Mouse (Mus musculus) embryonic facial prominence, embryonic 13.5 days (tissue): ENCODE data around the gene Tubb2b. TPM values are rescaled to one million over a fixed set of nuclear protein-coding genes. Genes with fewer than 3 reads are reported as not detected.

Source experiments
- ATAC-seq: fragments of 200-750 bp; cut with Nextera tagmentation; 2 replicates; pipeline ENCODE4 v1.8.0; 2017; ENCODE audit warnings: low read depth; ENCODE audit not compliant: insufficient number of reproducible peaks, insufficient read depth, low FRiP score, low TSS enrichment
- H3K27ac ChIP-seq: fragments of 300-500 bp; sonication (generic); 2 replicates; pipeline ENCODE4 v1.5.1; 2015; ENCODE audit warnings: moderate library complexity, mild to moderate bottlenecking, inconsistent platforms
- H3K27me3 ChIP-seq: fragments of 300-500 bp; sonication (generic); 2 replicates; pipeline ENCODE4 v1.6.1; 2015; ENCODE audit warnings: mild to moderate bottlenecking, inconsistent platforms
- H3K36me3 ChIP-seq: fragments of 300-500 bp; sonication (generic); 2 replicates; pipeline ENCODE4 v1.6.1; 2015; ENCODE audit warnings: mild to moderate bottlenecking, inconsistent platforms
- H3K4me1 ChIP-seq: fragments of 300-500 bp; sonication (generic); 2 replicates; pipeline ENCODE4 v1.6.1; 2015; ENCODE audit warnings: inconsistent platforms
- H3K4me2 ChIP-seq: fragments of 300-500 bp; sonication (generic); 2 replicates; pipeline ENCODE4 v1.6.1; 2015; ENCODE audit warnings: moderate library complexity, mild to moderate bottlenecking, inconsistent platforms
- H3K4me3 ChIP-seq: fragments of 300-500 bp; sonication (generic); 2 replicates; pipeline ENCODE4 v1.5.1; 2015; ENCODE audit warnings: mild to moderate bottlenecking, inconsistent platforms
- H3K9ac ChIP-seq: fragments of 300-500 bp; sonication (generic); 2 replicates; pipeline ENCODE4 v1.6.1; 2015; ENCODE audit warnings: mild to moderate bottlenecking, inconsistent platforms
- H3K9me3 ChIP-seq: fragments of 300-500 bp; sonication (generic); 2 replicates; pipeline ENCODE4 v1.6.1; 2016; ENCODE audit warnings: inconsistent platforms
- WGBS: fragments of 180-500 bp; shearing (Covaris S2); methylation state at CpG from one replicate; pipeline ENCODE4 v1.1.7; 2015; ENCODE audit warnings: mixed read lengths; 5-methylcytosine and 5-hydroxymethylcytosine counted together
- polyA plus RNA-seq: library from polyadenylated mRNA; unstranded; fragments of >200 nt; fragmentation: Nextera tagmentation; extraction: Ambion mirVana; gene quantifications from 2 replicates; pipeline ENCODE4 v1.2.1, GENCODE M21; 2015

Gene Tubb2b
- polyA plus RNA-seq, 1 experiment from 2014 or later = 46.3 TPM

GRCm38 (mm10) chr13:34118816-34119215 is 11.4 kb downstream of the Tubb2b start:
- H3K9ac ChIP-seq = no peak overlapping the region
- no peak overlapping the region for H3K4me3 ChIP-seq
- H3K36me3 ChIP-seq = no peaks in the 10 kb centered on the region
- peaks cover 4% of the 10 kb centered on the region; the same call in 1 of the 2 replicates for H3K4me1 ChIP-seq
- no peaks in the 10 kb centered on the region for H3K9me3 ChIP-seq
- no peak for ATAC-seq
- H3K4me2 ChIP-seq = no peak overlapping the region
- H3K27ac ChIP-seq = no peak overlapping the region
- whole genome bisulfite sequencing = 73% methylated on average over 4 of the region's 4 CpGs
- no peaks in the 10 kb centered on the region for H3K27me3 ChIP-seq

DNA sequence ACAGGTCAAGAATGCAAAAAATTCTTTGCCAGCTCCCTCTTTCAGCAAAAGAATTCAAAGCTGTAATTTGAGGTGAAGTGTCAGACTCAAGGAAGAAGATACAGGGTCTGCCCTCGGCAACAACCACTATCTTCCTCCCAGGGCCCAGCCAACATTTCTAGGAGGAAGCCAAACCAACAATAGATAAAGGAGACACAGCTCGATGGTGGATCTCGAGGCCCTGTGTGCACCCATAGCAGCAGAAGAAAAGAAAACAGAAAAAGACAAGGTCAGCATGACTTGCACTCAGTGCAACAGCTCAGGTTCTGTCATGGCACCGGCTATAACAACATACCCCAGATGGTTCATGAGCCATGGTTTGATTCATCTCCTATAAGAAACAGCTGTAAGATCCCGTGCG is 13.8 kb downstream of the Tubb2b start:
- no peak for ATAC-seq
- Histone ChIP-seq H3K27ac (no peak overlapping the region), H3K36me3 (no peaks in the 10 kb centered on the region), H3K4me2 (no peak overlapping the region), H3K4me1 (peaks cover 4% of the 10 kb centered on the region; the same call in 1 of the 2 replicates), H3K9ac (no peak overlapping the region), H3K4me3 (no peak overlapping the region), H3K27me3 (no peaks in the 10 kb centered on the region), H3K9me3 (no peaks in the 10 kb centered on the region)
- 66% methylated on average over 6 of the region's 6 CpGs for WGBS

- Histone ChIP-seq H3K36me3 (no peaks in the 10 kb centered on the region), H3K4me3 (no peak overlapping the region), H3K4me1 (peaks cover 4% of the 10 kb centered on the region; the same call in 1 of the 2 replicates), H3K9ac (no peak overlapping the region), H3K27ac (no peak overlapping the region), H3K9me3 (no peaks in the 10 kb centered on the region), H3K27me3 (no peaks in the 10 kb centered on the region), H3K4me2 (no peak overlapping the region)
- no peak for ATAC-seq
- 63% methylated on average over 4 of the region's 4 CpGs for WGBS
Measured at GRCm38 (mm10) chr13:34114654-34115053, 15.6 kb downstream of the Tubb2b start.

DNA sequence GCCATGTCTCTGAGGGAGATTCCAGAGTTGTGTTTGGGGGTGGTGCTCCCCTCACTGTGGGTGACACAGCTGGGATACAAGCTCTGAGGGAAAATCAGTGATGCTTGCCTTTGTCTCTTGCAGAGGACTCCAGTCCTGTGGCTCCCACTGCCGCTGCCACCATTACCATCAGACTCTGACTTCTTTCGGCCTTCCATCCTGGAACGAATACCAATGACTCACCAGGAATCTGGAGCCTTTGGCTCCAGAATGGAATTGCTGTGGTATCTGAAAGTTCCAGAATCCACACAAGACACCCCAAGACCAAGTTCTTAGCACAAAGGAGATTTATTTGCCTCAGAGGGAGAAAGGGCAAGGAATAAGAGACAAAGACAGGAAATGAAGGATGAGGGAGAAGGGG is 17.2 kb downstream of the Tubb2b start:
- no peak for ATAC-seq
- Histone ChIP-seq H3K27me3 (no peaks in the 10 kb centered on the region), H3K4me1 (peaks cover 4% of the 10 kb centered on the region; the same call in 1 of the 2 replicates), H3K9ac (no peak overlapping the region), H3K9me3 (no peaks in the 10 kb centered on the region), H3K36me3 (no peaks in the 10 kb centered on the region), H3K27ac (no peak overlapping the region), H3K4me2 (no peak overlapping the region), H3K4me3 (no peak overlapping the region)
- 90% methylated on average over 3 of the region's 3 CpGs for WGBS

- Histone ChIP-seq H3K27me3 (no peaks in the 10 kb centered on the region), H3K4me3 (no peak overlapping the region), H3K4me2 (no peak overlapping the region), H3K36me3 (no peaks in the 10 kb centered on the region), H3K9ac (no peak overlapping the region), H3K27ac (no peak overlapping the region), H3K4me1 (peaks cover 4% of the 10 kb centered on the region; the same call in 1 of the 2 replicates), H3K9me3 (no peaks in the 10 kb centered on the region)
- 81% methylated on average over 5 of the region's 5 CpGs for WGBS
- no peak for ATAC-seq
Measured at GRCm38 (mm10) chr13:34112369-34113081, 17.7 kb downstream of the Tubb2b start.

GRCm38 (mm10) chr13:34111878-34112277 is 18.4 kb downstream of the Tubb2b start:
- H3K27ac ChIP-seq = no peak overlapping the region
- WGBS = 82% methylated on average over 3 of the region's 3 CpGs
- ATAC-seq = no peak
- H3K36me3 ChIP-seq = no peaks in the 10 kb centered on the region
- no peak overlapping the region for H3K4me3 ChIP-seq
- H3K9ac ChIP-seq = no peak overlapping the region
- peaks cover 4% of the 10 kb centered on the region; the same call in 1 of the 2 replicates for H3K4me1 ChIP-seq
- H3K9me3 ChIP-seq = no peaks in the 10 kb centered on the region
- H3K4me2 ChIP-seq = no peak overlapping the region
- no peaks in the 10 kb centered on the region for H3K27me3 ChIP-seq

DNA sequence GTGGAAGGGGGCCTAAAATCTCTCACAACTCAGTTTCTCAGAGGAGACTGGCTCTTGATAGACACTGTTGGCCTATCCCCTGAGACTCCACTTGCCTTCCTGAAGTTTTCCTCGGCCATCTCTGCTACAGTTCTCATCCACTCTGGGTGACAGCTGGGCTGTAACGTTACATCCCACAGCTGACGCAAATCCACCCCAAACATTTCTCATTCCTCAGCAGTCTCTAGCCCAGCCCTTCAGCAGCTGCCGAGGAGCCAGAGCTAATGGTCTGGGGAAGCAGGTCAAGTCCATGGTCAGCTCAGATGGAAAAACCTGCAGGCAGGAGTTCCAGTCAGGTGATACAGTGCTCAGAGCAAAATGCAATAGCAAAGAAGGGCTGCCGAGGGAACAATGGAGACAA is 19.2 kb downstream of the Tubb2b start:
- H3K4me1 ChIP-seq = no peaks in the 10 kb centered on the region
- whole genome bisulfite sequencing = 71% methylated on average over 5 of the region's 5 CpGs
- H3K4me3 ChIP-seq = no peak overlapping the region
- no peaks in the 10 kb centered on the region for H3K9me3 ChIP-seq
- H3K27me3 ChIP-seq = no peaks in the 10 kb centered on the region
- no peak overlapping the region for H3K9ac ChIP-seq
- no peak overlapping the region for H3K27ac ChIP-seq
- ATAC-seq = no peak
- H3K36me3 ChIP-seq = no peaks in the 10 kb centered on the region
- H3K4me2 ChIP-seq = no peak overlapping the region

DNA sequence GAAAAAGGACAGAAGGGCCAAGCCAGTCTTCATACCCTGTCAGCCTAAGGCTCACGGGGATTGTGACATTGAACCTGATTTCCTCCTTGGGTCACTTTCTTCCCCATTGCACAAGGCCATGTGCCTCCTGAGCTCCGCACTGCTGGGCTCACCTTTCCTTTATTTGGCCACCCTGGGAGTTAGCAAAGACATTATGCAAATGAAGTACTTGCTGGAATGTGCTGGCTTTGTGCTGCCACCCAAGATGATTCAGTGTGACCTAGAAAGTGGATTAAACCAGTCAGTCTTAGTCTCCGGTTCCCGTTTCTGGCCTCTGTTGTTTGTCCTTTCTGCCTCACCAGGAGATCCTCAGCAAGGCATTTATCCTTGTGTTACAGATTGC is 20.6 kb downstream of the Tubb2b start:
- Histone ChIP-seq H3K9me3 (no peaks in the 10 kb centered on the region), H3K27me3 (no peaks in the 10 kb centered on the region), H3K4me3 (no peak overlapping the region), H3K4me2 (no peak overlapping the region), H3K27ac (no peak overlapping the region), H3K36me3 (no peaks in the 10 kb centered on the region), H3K9ac (no peak overlapping the region), H3K4me1 (no peaks in the 10 kb centered on the region)
- WGBS = 49% methylated on average over 4 of the region's 4 CpGs
- no peak for ATAC-seq

DNA sequence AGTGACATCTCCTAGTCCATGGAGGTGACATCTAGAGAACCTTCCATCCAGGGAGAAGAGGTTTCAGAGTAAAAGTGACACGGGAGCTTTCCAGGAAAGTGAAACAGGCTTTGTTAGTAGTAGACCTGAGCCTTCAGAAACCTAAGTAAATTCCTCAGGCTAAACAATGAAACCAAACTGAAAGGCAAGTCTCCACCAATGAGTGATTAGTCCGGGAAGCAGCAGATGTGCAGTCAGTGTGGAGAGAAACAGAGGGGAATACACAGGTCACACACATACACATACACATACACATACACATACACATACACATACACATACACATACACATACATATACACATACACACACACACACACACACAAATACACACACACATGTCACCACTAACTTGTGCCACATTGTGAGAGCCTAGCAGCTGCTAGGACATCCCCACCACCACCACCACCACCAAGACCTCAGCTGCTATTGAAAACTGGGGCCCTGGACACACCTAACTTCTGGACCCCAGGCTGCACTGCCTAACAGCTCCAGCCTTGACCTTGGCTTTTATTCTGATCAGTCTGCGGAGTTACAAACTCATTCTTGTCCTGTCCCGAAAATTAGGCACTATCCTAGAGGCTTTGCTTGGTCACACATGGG is 21.1 kb downstream of the Tubb2b start:
- Histone ChIP-seq H3K27me3 (no peaks in the 10 kb centered on the region), H3K4me3 (no peak overlapping the region), H3K4me1 (no peaks in the 10 kb centered on the region), H3K4me2 (no peak overlapping the region), H3K27ac (no peak overlapping the region), H3K36me3 (no peaks in the 10 kb centered on the region), H3K9me3 (no peaks in the 10 kb centered on the region), H3K9ac (no peak overlapping the region)
- no peak for ATAC-seq
- 66% methylated on average over 4 of the region's 4 CpGs for WGBS

- Histone ChIP-seq H3K9ac (no peak overlapping the region), H3K4me2 (no peak overlapping the region), H3K4me1 (no peaks in the 10 kb centered on the region), H3K27ac (no peak overlapping the region), H3K36me3 (no peaks in the 10 kb centered on the region), H3K4me3 (no peak overlapping the region), H3K27me3 (no peaks in the 10 kb centered on the region), H3K9me3 (no peaks in the 10 kb centered on the region)
- 93% methylated on average over 1 of the region's 1 CpGs for WGBS
- ATAC-seq = no peak
Measured at GRCm38 (mm10) chr13:34106999-34107398, 23.3 kb downstream of the Tubb2b start.

DNA sequence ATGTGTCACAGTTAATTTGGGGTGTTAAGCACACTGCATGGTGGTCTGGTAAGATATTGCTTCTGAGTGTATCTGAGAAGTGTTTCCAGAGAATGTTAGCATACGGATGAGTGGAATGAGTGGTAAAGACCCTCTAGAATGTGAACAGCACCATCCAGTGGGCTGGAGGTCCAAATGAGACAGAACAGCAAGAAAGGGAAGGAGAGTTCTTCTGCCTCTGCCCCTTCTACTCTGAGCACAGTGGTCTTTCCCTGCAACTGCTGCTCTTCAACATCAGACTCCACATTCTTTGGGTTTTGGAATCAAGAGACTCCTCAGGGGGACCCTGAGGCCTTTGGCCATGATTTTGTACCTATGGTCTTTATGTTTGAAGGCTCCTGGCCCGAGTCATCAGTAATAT is 24.0 kb downstream of the Tubb2b start:
- Histone ChIP-seq H3K27me3 (no peaks in the 10 kb centered on the region), H3K4me1 (no peaks in the 10 kb centered on the region), H3K4me3 (no peak overlapping the region), H3K27ac (no peak overlapping the region), H3K9ac (no peak overlapping the region), H3K9me3 (no peaks in the 10 kb centered on the region), H3K4me2 (no peak overlapping the region), H3K36me3 (no peaks in the 10 kb centered on the region)
- ATAC-seq = no peak
- 83% methylated on average over 2 of the region's 2 CpGs for WGBS

DNA sequence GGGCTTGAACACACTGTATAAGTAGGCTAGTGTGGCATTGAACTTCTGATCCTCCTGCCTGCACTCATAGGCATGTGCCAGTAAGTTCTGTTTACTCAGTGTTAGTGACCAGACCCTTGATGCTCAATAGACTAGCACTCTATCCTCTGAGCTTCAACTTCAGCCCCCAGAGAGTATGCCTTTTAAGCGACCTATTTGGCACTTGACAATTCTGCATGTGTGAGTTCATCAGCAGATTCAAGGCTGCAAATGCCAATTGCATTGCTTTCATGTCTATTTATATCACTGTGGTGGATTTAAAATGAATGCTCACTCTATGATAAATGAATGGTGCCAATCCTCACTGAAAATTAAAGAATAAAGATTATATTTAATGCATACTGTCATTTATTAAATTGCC is 24.9 kb downstream of the Tubb2b start:
- ATAC-seq = no peak
- no peak overlapping the region for H3K4me2 ChIP-seq
- no peaks in the 10 kb centered on the region for H3K9me3 ChIP-seq
- H3K27ac ChIP-seq = no peak overlapping the region
- no peak overlapping the region for H3K9ac ChIP-seq
- no peaks in the 10 kb centered on the region for H3K36me3 ChIP-seq
- H3K4me3 ChIP-seq = no peak overlapping the region
- no peaks in the 10 kb centered on the region for H3K4me1 ChIP-seq
- H3K27me3 ChIP-seq = no peaks in the 10 kb centered on the region
- WGBS = 69% methylated on average over 1 of the region's 1 CpGs
